Mouse (Mus musculus) heart, postnatal 14 days (tissue): ENCODE measurements around the gene Stim2. TPM values are rescaled to one million over a fixed set of nuclear protein-coding genes. Genes with fewer than 3 reads are reported as not detected.

ENCODE experiments used
- total RNA-seq, 2 experiments: library from RNA; stranded (reverse); gene quantifications; 2 replicates each; pipeline ENCODE4 v1.2.3; 2021

Stim2 gene
- total RNA-seq, 2 experiments from 2014 or later = 19.9 to 23.5 TPM

Other genes starting within 250 kb of the Stim2 start
- 10 to 100 TPM; 18.1 to 18.2 TPM for gene Tbc1d19, start 188.9 kb upstream of the Stim2 start, total RNA-seq